Mouse (Mus musculus) cortical plate, adult 2 months (tissue): ENCODE results near the gene Noto.

Experiments used
- CTCF ChIP-seq: fragments of 200-500 bp; IDR thresholded peaks from 2 replicates; pipeline ENCODE4 v1.5.1; 2011; ENCODE audit warnings: mild to moderate bottlenecking, control low read depth, low read length; ENCODE audit not compliant: insufficient read depth; ENCODE audit errors: extremely low read depth
- POLR2A ChIP-seq: fragments of 200-500 bp; IDR thresholded peaks from 2 replicates; pipeline ENCODE4 v1.6.1; 2011; ENCODE audit warnings: mild to moderate bottlenecking, low read length, control low read depth; ENCODE audit not compliant: insufficient read depth; ENCODE audit errors: extremely low read depth

DNA sequence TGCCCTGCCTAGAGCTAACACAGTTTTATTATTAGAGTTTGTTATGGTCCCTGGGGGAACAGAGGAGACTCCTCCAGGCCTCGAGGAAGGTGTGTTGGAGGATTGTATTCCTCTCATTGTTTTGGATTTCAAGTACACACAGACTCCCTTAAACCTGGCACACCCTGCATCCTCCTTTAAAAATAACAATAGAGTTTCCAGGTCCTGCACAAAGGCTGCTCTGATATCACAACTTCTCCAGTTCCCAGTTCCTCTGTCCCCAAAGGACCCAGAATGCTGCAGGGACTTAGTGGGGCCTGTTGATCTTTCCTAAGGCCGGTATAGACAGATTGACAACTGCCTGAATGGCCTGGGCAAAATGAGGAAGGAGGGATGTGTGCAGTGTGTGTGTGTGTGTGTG, 21.1 kb upstream of the Noto start:
- TF ChIP-seq CTCF = no peak
- no peak for TF ChIP-seq POLR2A
